Comparison of ENCODE assay signal across 8 mouse cellular contexts in the genomic region with DNA sequence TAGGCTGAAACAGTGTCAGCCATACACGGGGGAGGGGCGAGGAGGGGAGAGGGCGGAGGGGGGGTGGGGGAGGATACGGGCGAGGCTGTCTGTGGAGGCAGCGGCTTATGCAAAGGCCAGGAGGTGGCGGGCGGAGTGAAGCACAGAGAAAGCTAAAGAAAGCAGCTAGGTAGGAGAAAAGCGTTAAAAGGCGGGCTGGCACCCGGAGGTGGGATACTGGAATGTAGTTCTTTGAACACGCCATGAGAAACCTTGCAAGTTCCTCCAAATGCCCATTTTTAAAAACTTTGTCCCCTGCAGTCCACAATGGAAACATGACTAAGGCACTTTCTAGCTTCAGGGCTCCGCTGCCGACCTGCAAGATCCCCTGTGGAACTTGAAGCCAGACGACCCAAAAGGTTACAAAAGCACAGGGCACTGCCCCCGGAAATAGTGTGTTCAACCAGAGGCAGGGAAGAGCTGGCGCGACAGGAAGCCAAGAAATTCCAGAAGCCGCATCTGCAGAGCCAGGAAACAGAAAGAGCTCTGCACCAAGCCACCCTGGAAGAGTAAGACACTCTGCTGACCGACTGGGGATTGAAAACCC. TPM values are rescaled to one million over a fixed set of nuclear protein-coding genes. Genes with fewer than 3 reads are reported as not detected.
DNase-seq lines count a peak whose midpoint lies in the region; ATAC-seq and TF ChIP-seq lines count a peak whose summit lies in the region.

No protein-coding gene starts in this region.

- H3K9me3 ChIP-seq in heart, embryonic 10.5 days = no peaks in the 10 kb centered on the region
- H3K9me3 ChIP-seq in lung, embryonic 15.5 days = no peaks in the 10 kb centered on the region

- H3K4me3 ChIP-seq in cerebellum, adult 2 months (replicated peaks; ENCODE audit: insufficient read depth, low read depth, low read length) = no peak overlapping the region
- H3K4me3 ChIP-seq in heart, embryonic 10.5 days = peak overlapping the region; percentile 51
- H3K4me3 ChIP-seq in lung, embryonic 15.5 days = peak overlapping the region; percentile 23

- no peaks in the 10 kb centered on the region for H3K36me3 ChIP-seq in heart, embryonic 10.5 days
- no peaks in the 10 kb centered on the region for H3K36me3 ChIP-seq in lung, embryonic 15.5 days

- WGBS in cerebellum, adult 2 months = 24% methylated on average over 20 of the region's 20 CpGs
- WGBS in heart, embryonic 10.5 days = 6% methylated on average over 20 of the region's 20 CpGs
- WGBS in lung, embryonic 15.5 days = 6% methylated on average over 20 of the region's 20 CpGs

- H3K27ac ChIP-seq in cerebellum, adult 2 months (ENCODE audit: insufficient read depth, low read length) = no peak overlapping the region
- peak overlapping the region; percentile 88 for H3K27ac ChIP-seq in heart, embryonic 10.5 days
- H3K27ac ChIP-seq in lung, embryonic 15.5 days = peak overlapping the region; percentile 81

- H3K4me1 ChIP-seq in cerebellum, adult 2 months (ENCODE audit: control insufficient read depth, insufficient read depth, low read length) = no peaks in the 10 kb centered on the region
- peaks cover 42% of the 10 kb centered on the region for H3K4me1 ChIP-seq in heart, embryonic 10.5 days
- peaks cover 24% of the 10 kb centered on the region for H3K4me1 ChIP-seq in lung, embryonic 15.5 days

- peak overlapping the region; percentile 59 for H3K4me2 ChIP-seq in lung, embryonic 15.5 days

- no peak for TF ChIP-seq CTCF in cerebellum, adult 2 months (IDR thresholded peaks at IDR 0.05; ENCODE audit: borderline replicate concordance, insufficient read depth, low read depth, low read length)

- TF ChIP-seq POLR2A in cerebellum, adult 2 months (IDR thresholded peaks at IDR 0.05; ENCODE audit: borderline replicate concordance, insufficient read depth, low read length) = no peak

- ATAC-seq in lung, embryonic 15.5 days (ENCODE audit: borderline replicate concordance, extremely low read depth, low FRiP score, low TSS enrichment) = 0 out of 2 replicates have a peak, but pooled peaks have one; percentile 17

- no peaks in the 10 kb centered on the region for H3K27me3 ChIP-seq in cerebellum, adult 2 months (ENCODE audit: control insufficient read depth, insufficient read depth, low read length)
- H3K27me3 ChIP-seq in heart, embryonic 10.5 days (ENCODE audit: insufficient read depth, poor library complexity, severe bottlenecking) = no peaks in the 10 kb centered on the region
- no peaks in the 10 kb centered on the region for H3K27me3 ChIP-seq in lung, embryonic 15.5 days

- peak; percentile 38 to 47 for DNase-seq in cerebellum, postnatal 10 days
- DNase-seq in cerebellum, adult 2 months = no peak
- DNase-seq in embryo, embryonic 11 days = peak; percentile 78
- peak; percentile 85 for DNase-seq in heart, embryonic 10.5 days (ENCODE audit: low spot score)
- DNase-seq in kidney, adult 9 months = peak; percentile 84
- DNase-seq in right cerebral cortex, postnatal 25 days = peak; percentile 49
- no peak for DNase-seq in layer of hippocampus, adult 9-11 months

- peak overlapping the region; percentile 26; the same call in 1 of the 2 replicates for H3K9ac ChIP-seq in lung, embryonic 15.5 days

RNA-seq across cellular contexts. Expression of gene Sowahb, which starts 39.5 kb away (rescaled TPM):
- 17.0 and 19.1 TPM in 2 replicates for polyA plus RNA-seq in cerebellum, adult 2 months (2012; rRNA removed)
- polyA plus RNA-seq in heart, embryonic 10.5 days (2016; fragmentation: Nextera tagmentation; extraction: Ambion mirVana) = 0.73 and 1.2 TPM in 2 replicates
- polyA plus RNA-seq in lung, embryonic 15.5 days (2015; fragmentation: Nextera tagmentation; extraction: Ambion mirVana) = 1.5 and 1.7 TPM in 2 replicates

Comparison
In these comparisons a context has a peak if more than half of its experiments do, and no peak if none do; other contexts are left out.
1. DNase-seq: peak in cerebellum, postnatal 10 days (2 of 2), embryo, embryonic 11 days (single experiment), heart, embryonic 10.5 days (single experiment), kidney, adult 9 months (single experiment) and right cerebral cortex, postnatal 25 days (single experiment); none in cerebellum, adult 2 months (0 of 2) and layer of hippocampus, adult 9-11 months (single experiment).